Mouse (Mus musculus): ENCODE results near the gene Nfasc. TPM values are rescaled to one million over a fixed set of nuclear protein-coding genes. Genes with fewer than 3 reads are reported as not detected.

The Nfasc gene
- total and polyA plus RNA-seq, 3 experiments: 0.04 TPM; not detected in 2

DNA sequence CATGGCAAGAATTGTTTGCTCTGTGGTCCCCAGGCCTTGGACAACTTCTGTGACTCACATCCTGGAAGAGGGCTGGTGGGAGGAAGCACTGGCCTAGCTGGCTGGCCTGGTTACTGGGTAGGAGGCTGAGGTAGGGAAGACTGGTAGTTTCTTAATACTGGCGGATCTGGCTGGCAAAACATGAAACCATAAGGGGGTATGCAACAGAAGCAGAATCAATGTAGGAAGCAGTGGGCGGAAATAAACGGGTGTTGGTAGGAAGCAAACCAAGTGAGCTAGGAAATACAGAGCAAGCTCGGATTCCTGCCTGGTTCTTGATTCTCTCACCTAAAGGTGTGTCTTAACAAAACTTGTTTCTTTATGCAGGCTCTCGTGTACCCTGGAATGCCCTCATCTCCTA, 149.5 kb downstream of the Nfasc start:
- TF ChIP-seq MYC (IDR thresholded peaks at IDR 0.05; ENCODE audit: low read depth, low read length) (no peak), BHLHE40 (IDR thresholded peaks at IDR 0.05; ENCODE audit: low read depth, low read length) (no peak), ZNF384 (IDR thresholded peaks at IDR 0.05; ENCODE audit: low read depth, low read length) (no peak), EP300 (IDR thresholded peaks at IDR 0.05; ENCODE audit: low read length) (no peak), ZC3H11A (IDR thresholded peaks at IDR 0.05; ENCODE audit: low read depth, low read length) (no peak), MEF2A (IDR thresholded peaks at IDR 0.05; ENCODE audit: borderline replicate concordance, low read depth, low read length) (no peak), JUN (IDR thresholded peaks at IDR 0.05; ENCODE audit: insufficient read depth, low read depth, low read length) (no peak), TCF12 (IDR thresholded peaks at IDR 0.05; ENCODE audit: low read depth, low read length) (no peak), RCOR1 (conservative IDR thresholded peaks at IDR 0.05; ENCODE audit: low read depth, low read length) (no peak), MAX (IDR thresholded peaks at IDR 0.05; ENCODE audit: low read length) (no peak), CHD2 (IDR thresholded peaks at IDR 0.05; ENCODE audit: low read length) (no peak), POLR2AphosphoS2 (IDR thresholded peaks at IDR 0.05; ENCODE audit: low read depth, low read length) (no peak), ETS1 (conservative IDR thresholded peaks at IDR 0.05; ENCODE audit: low read depth, low read length) (no peak), IRF4 (IDR thresholded peaks at IDR 0.05; ENCODE audit: low read depth, low read length) (no peak), HCFC1 (IDR thresholded peaks at IDR 0.05; ENCODE audit: low read depth, low read length) (no peak), POLR2A (IDR thresholded peaks at IDR 0.05; ENCODE audit: low read depth, low read length) (no peak), NRF1 (IDR thresholded peaks at IDR 0.05; ENCODE audit: low read depth, low read length) (no peak)
- in situ Hi-C loops (cut with MboI; ENCODE audit: low pct_ligation_motif_present, low pct_unique_long_range_greater_than_20kb, low sequenced_read_pairs): loop anchor here (5.0 to 10.0 kb wide), 2 partner anchors 65 to 227 kb away; no protein-coding TSS in a partner anchor
- Histone ChIP-seq H3K4me3 (replicated peaks in 1 of 3; ENCODE audit: low read depth in 2 of 3, low read length in 2 of 3, poor library complexity in 1 of 3) (no peak overlapping the region), H3K4me1 (ENCODE audit: control insufficient read depth in 1 of 2, insufficient read depth in 2 of 2) (peaks cover 0 to 15% of the 10 kb centered on the region in 2 experiments; a peak in 2 of 4 replicates), H3K9me3 (replicated peaks; ENCODE audit: low read length) (no peaks in the 10 kb centered on the region), H3K36me3 (replicated peaks in 1 of 2; ENCODE audit: control insufficient read depth in 1 of 2, insufficient read depth in 1 of 2, low read length in 1 of 2) (no peaks in the 10 kb centered on the region), H3K9ac (ENCODE audit: insufficient read depth, low read depth) (no peak overlapping the region), H3K27me3 (replicated peaks) (peaks cover 73% of the 10 kb centered on the region), H3K79me2 (replicated peaks; ENCODE audit: control insufficient read depth, extremely low read depth, insufficient read depth, poor library complexity, severe bottlenecking) (no peaks in the 10 kb centered on the region), H3K4me2 (ENCODE audit: insufficient read depth, low read depth, poor library complexity, severe bottlenecking) (no peak overlapping the region), H3K27ac (ENCODE audit: insufficient read depth, low read depth) (no peak overlapping the region)
- no peak for DNase-seq (ENCODE audit: extremely low read depth)
- dilution Hi-C loops (cut with MboI; ENCODE audit: extremely low pct_ligation_motif_present, extremely low pct_unique_long_range_greater_than_20kb, low sequenced_read_pairs): no loop called here

DNA sequence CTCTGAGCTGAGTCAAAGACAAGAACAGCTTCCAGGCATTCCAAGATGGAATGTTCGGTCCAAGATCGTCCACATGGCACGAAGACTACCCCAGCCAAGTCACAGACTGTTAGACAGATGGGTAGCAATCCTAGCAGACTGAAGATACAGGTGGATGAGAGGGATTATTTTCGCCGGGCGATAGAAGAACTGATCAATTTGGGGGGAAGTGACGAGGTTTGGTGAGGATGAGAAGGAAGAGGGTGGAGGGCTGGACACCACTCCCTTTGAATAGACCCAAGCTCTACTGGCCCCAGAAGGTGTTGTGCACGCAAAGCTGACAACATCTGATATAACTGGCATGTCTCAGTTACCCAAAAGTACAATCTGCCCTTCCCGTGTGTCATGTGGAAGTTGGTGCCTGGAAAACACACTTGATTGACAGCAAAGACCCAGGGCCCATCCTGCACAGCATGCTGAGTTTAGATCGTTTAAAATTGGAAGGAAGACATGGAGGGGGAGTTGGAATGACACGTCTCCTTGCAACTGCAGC, 150.1 kb downstream of the Nfasc start:
- Histone ChIP-seq H3K4me2 (ENCODE audit: insufficient read depth, low read depth, poor library complexity, severe bottlenecking) (no peak overlapping the region), H3K27me3 (replicated peaks) (peaks cover 66% of the 10 kb centered on the region), H3K27ac (ENCODE audit: insufficient read depth, low read depth) (no peak overlapping the region), H3K4me3 (replicated peaks in 1 of 3; ENCODE audit: low read depth in 2 of 3, low read length in 2 of 3, poor library complexity in 1 of 3) (no peak overlapping the region), H3K9me3 (replicated peaks; ENCODE audit: low read length) (no peaks in the 10 kb centered on the region), H3K4me1 (ENCODE audit: control insufficient read depth in 1 of 2, insufficient read depth in 2 of 2) (peaks cover 0 to 15% of the 10 kb centered on the region in 2 experiments; a peak in 3 of 4 replicates), H3K79me2 (replicated peaks; ENCODE audit: control insufficient read depth, extremely low read depth, insufficient read depth, poor library complexity, severe bottlenecking) (no peaks in the 10 kb centered on the region), H3K9ac (ENCODE audit: insufficient read depth, low read depth) (no peak overlapping the region), H3K36me3 (replicated peaks in 1 of 2; ENCODE audit: control insufficient read depth in 1 of 2, insufficient read depth in 1 of 2, low read length in 1 of 2) (no peaks in the 10 kb centered on the region)
- in situ Hi-C loops (cut with MboI; ENCODE audit: low pct_ligation_motif_present, low pct_unique_long_range_greater_than_20kb, low sequenced_read_pairs): loop anchor here (5.0 to 10.0 kb wide), 2 partner anchors 64 to 227 kb away; no protein-coding TSS in a partner anchor
- DNase-seq (ENCODE audit: extremely low read depth): no peak
- no peak for TF ChIP-seq POLR2A (IDR thresholded peaks at IDR 0.05; ENCODE audit: low read depth, low read length)
- no peak for TF ChIP-seq MYC (IDR thresholded peaks at IDR 0.05; ENCODE audit: low read depth, low read length)
- dilution Hi-C loops (cut with MboI; ENCODE audit: extremely low pct_ligation_motif_present, extremely low pct_unique_long_range_greater_than_20kb, low sequenced_read_pairs): no loop called here
